Mouse (Mus musculus) urinary bladder, postnatal 4 days (tissue): Measurements from ENCODE around the gene St8sia2.
A peak's percentile ranks its signal among the peaks of the same experiment; 100 is the strongest.

Experiments used
- DNase-seq, 2 experiments: peaks; one replicate each; pipeline ENCODE4 v3.0.0; 2021 to 2022; ENCODE audit warnings: low spot score in 2 of 2

St8sia2 gene

DNA sequence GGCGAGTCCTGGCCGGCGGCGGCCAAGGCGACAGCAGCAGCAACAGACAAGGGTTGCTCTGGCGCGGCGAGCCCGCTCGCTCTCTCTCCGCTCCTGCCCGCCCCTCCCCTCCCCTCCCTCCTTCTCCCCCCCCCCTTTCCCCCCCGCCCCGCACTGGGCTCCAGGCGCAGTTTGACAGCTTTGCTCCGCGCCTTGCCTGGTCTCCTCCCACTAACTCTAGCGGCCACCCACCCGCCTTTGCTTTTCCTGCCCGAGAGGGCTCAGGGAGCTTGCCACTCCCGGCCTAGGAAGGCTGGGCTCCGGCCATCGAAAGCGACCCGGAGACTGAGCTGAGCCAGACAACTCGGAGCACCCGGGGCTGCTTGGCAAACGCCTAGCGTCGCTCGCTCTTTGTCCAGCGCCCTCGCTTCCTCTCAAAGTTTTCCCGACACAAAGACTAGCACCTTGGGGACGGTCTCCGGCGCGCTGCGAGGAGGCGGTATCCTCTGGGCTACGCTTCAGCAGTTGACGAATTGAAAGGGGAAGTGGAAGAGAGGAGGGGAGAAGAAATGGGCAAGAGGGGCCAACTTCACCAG, at the start of gene St8sia2:
Gene St8sia2, minus strand, starts transcription at position 90 of the 575 bp plus-strand sequence.
- peak; percentile 68 to 72 for DNase-seq

DNA sequence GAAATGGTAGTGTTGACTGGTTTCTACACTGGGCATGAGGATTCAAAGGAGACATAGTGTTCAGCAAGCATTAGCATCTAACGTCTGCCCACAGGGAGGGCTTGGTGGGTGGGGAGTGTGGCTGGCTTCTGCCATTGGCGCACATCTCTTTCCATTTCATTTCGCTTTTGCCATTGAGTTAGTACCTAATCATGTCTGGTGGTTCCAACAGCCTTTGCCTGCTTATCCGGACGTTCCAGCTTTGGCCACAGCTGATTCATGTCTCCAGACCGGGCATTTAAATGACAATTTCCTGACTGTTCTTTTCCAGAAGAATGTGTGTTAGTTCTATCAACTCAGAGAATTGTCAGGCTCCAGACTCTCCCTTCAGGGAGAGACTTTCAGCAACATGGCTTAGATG, 47.6 kb upstream of the St8sia2 start:
- DNase-seq, result no peak

DNA sequence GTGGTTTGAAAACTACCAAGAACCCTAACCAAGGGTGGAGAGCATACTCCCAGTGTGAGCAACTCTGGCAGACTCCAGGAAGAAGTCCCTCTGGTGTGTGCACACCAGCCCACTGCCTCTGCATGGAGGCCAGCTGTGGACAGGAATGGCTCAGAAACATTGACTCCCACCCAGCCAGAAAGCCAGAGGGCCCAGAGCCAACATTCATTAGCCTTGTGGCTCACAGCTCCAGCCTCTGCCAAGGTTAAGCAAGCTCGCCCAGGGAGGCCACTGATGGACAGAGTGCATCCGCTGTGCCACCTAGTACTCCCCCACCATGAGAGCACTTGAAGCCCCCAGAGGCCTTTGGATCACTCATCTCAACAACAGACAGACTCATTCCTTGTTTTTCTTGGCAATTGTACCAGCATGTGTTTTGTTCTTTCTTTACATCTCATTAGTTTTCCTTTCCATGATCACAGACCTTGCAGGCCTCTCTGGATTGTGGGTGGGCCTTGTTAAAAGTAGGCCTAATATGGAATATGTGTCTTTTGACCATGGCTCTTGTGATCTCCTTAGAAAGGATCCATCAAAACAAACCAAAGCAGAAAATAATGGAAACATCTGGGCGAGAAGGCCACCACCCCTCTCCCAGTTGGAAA, 46.9 kb upstream of the St8sia2 start:
- DNase-seq, result peak in 1 of 2 experiments; percentile 53

DNA sequence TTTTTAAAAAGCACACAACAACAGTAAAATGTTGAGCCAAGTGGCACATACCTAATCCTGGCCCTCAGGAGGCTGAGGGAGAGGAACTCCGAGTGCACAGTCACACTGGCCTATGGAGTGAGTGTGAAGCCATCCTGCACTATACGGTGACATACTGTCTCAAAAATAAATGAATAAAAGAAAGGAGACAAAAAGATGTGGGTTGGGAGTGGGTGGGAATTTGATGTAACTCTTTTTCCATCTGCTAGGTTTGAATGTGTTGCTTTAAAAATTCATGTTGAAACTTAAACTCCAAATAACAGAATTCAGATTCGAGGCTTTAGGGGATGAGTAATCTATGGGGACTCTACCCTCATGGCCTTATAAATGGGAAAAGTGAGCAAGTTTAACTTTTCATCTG, 46.2 kb upstream of the St8sia2 start:
- no peak for DNase-seq

DNA sequence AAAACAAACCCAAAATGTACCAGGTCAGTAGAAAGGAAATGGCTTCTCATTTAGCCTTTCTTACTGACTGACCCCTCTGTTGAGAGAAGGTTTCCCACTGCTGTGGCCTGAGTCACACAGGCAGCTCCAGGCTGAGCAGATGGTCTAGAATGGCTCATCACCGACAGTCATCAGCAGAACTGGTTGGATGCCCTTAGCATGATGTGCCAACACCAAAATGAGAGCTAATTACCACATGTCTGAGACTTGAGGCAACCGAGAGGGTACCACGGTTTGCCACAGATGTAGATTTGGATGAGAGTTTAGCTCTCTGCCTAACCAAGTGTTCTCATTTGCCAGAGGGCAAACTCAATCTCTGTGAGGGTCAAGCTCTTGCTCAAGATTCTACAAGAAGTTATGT, 42.3 kb upstream of the St8sia2 start:
- no peak for DNase-seq

DNA sequence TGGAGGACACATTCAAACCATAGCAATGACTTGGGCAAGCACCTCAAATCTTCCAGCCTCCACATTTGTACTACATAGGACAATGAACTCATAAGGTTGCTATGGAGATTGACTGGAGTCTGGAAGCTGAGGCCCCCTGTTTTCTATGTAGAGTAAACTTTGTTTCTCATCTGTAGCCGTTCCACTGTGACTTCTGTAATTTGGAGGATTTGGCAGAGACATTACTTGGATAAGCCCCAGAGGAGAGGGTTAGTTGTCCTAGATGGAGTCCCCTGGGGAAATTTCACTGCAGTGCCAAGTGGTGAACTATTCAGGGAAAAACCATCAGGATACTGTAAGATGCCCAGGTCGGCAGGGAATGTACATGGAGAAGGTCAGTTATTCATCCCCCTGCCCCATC, 34.1 kb upstream of the St8sia2 start:
- no peak for DNase-seq

DNA sequence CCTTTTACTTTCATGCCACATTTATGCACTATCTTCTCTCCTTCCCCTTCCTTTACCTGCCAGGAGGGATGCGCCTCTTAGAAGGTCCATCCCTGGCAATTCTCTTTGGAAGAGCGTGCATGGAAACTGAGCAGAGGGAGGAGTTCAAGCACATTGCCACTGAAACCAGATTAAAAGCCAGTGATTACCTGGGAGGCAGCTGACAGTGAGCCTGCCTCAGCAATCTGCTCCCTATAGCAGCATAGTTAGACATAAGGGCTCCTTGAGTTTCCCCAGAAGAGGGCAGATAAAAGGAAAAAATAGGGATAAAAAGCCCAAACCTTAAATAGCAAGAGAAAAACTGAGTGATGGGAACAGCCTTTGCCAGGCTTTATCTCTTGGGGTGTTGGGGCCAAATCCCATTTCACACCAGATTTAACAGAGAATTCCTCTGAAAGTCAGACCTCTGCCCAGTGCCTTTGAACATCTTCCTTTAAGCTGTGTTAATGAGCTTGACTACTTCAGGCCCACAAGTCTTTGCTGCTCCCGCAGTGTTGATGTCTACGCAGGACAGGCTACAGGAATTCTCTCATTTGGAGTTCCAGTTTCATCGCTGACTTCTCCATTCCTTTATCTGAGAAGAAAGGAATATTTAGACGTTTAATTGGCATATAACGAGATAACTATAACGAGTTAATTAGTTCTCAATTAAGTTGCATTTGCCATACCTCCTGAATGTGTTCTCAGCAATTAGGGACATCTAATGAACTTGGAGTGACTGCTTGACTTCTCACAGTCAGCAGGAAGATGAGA, 31.9 kb upstream of the St8sia2 start:
- DNase-seq, result no peak

DNA sequence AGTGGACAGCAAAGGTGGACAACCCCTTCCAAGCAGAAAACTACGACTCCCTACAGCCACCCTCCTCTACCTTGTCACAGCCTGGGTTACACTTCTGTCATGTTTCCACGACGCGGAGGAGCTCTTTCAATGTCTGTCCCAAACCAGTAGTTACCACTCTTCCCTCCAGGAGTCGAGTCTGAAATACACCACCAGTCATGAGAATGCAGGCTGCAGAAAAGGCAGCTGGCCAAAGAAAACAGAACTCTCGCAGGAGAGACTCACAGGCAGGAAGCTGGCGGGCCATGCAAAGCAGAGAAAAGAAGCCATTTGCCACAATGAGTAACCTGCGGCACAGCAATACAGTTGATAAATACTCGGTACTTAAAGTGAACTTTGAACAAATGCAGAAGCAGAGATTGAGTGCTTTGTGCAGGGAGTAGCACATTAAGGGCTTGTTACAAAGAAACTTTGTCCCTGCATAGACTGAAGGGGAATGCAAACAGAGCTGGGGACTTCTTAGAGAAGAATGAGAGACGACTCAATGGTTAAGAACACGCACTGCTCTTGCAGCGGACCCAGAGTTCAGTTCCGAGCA, 30.2 kb upstream of the St8sia2 start:
- no peak for DNase-seq

DNA sequence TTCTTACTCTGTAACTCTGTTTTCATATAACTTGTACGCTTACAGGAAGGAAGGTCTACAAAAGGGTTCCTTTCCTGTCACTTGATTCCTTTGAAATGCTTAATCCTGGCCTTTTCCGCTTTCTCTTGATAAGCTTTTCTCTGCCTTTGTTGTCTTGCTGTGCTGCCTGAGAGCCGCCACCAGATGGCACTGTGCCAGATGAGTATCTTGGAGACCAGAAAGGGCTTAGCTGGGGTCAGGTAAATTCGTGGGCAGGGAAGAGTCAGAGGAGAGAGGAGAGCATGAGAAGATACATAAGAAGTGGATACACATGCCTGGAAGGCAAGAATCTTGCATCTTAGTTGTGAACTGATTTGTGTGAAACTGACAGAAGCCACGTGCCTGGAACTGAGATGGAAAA, 11.5 kb upstream of the St8sia2 start:
- DNase-seq, result peak; percentile 27 to 77

DNA sequence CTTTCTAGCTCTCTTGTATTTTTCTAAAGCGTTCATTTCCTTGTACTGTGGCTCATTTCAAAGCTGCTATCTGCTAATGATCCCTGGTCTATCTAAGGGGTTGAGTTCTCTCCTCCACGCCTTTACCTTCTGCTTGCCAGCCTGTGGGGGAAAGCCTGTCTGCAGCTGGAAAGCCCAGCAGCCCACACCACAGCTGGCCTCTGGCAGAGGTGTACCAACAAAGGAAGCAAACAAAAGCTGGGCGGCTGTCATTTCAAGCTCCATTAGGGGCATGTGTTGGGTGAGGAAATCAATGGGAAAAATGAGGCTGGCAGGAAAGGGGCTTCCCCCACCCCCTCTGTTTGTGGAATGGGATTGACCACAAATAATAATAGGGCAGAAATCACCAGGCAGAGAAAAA, 10.7 kb upstream of the St8sia2 start:
- DNase-seq, result no peak

DNA sequence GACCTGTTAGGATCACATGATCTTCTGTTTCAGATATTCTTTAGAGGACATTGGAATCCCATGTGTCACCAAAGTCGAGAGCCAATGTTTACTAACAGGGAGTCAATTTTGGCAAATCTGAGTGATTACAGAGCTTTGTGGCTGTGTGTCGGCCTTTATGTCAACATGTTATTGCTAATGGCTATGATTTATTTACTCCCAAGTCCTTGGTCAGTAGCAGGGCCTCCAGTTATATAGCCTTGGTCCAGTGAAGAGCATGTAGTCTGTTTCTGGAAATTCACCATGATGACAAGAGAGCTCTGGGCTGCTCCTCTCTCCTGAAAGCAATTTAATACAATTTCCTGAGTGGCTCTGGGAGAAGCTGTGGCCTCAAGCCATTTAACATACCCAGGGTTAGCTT, 9.1 kb upstream of the St8sia2 start:
- DNase-seq, result no peak

DNA sequence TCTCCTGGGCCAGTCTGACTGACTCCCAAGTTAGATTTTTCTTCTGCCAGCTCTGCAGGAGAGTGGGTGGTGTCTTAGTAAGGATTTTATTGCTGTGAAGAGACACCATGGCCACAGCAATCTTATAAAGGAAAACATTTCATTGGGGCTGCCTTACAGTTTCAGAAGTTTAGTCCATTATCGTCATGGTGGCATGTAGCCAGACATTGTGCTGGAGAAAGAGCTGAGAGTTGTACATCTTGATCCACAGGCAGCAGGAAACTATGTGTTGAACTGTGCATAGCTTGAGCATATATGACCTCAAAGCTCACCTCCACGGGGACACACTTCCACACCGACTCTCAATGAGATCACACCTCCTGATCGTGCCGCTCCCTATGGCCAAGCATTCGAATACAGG, 8.3 kb upstream of the St8sia2 start:
- DNase-seq, result no peak

DNA sequence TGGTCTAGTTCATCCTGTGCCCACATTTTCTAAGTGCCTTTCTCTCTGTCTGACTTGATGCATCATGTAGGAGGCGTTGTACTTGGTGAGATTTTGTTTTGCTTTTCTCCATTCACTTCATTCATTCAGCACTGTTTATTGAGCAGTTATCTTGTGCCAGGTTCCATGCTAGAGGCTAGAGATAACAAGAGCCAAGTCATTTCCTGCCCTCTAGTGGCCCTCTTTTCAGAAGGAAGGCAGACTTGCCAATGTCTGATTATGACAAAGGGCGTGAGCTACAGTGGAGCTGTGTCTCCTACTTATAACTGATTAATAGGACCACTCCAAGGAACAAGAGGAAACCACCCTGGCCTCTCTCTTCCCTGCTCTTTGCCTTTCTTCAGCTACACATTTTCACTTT, 3.1 kb upstream of the St8sia2 start:
- no peak for DNase-seq

DNA sequence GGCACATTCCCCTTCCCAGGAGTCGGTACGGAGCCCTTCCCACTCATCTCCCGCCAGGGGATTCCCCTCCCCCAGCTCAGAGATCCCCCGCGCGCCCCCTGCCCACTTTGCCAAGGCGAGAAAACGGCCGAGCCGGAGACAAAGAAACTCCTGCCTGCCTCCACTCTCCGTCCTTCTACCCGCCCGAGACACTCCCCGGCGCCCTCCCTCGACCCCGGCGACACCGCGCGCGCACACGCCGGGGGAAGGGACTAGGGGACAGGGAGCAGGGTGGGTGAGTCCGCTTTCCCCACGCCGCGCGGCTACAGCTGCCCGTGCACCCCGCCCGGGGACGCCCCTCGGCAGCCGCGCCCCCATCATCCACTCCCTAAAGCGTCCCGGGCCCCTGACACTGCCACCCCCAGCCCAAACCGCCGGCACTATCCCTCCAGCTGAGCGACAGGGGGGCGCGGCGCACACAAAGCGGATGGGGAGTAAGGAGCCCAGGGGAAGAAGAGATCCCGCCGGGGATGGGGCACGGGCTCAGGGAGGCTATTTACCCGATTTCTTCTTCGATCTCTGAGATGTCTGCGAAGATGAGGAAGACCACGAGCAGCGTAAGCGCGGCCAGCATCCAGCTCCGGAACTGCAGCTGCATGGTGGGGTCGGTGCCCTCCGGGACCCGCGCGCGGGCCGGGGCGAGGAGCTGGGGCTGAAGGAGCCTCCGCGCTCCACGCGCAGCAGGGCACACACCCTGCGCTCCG, 461 bp downstream of the St8sia2 start:
- peak in 1 of 2 experiments; percentile 19 for DNase-seq

DNA sequence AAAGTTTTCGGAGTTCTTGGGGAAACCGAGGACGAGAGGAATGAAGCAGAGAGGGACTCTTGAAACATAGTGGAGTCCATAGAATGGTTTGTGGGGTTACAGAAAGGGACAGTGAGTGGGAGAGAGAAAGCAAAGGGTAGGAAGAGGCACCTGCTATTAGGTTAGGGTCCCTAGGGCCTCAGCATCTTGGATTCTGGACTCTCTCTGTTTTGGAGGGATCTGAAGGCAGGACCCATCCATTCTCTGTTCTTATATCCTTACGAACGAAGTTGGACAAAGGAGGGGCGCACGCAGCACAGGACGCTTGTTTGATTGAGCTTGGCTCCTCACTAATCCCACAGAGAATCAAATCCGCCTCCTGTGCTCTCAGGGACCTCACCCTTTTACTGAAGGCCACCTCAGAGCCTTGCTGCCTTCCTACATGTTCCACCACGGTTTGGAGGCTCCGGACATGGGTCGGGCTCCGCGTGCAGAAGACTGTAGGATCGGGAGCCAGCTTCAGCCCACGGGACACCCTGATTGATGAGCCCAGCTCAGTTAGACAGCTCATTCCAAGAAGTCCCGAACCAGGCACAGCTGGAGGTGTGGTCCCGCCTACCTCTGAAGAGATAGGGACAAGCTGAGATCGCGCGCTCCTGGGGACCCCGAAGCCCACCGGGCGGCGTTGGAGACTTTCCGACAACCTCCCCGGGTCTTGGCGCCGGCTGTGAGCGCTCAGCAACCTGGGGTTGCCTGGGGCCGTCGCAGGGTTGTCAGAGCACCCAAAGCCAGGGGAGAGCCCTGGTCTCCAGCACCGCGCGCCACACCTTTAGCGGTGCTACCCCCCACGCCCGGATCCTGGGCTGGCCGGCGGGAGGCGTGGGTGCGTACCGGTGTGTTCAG, 1.3 kb downstream of the St8sia2 start:
- DNase-seq, result peak in 1 of 2 experiments; percentile 20

DNA sequence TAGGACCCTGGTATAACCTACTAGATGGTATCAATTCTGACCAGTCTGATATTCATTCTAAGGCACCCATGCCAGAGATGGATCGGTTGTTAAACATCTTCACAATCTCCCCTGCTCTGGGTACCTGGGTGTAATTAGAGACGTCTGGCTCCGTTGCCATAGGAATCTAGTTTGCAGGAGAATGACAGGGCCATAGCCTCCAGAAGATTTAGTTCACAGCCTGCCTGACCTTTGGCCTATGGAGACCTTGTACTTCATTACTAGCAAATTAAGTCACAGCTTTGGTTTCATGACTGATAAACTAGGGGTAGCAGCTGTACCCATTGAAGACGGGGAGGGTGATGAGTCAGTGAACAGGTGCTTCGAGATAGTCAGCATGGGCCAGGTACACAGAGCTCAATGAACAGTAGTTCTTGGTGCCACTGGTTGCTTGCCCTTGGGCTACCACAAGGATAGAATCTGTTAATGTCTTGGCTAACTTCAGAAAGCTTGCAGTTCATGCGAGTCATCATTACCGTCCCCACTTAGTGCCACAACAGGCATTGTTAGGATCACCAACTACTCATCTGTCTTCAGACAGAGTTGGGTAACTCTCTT, 4.4 kb downstream of the St8sia2 start:
- DNase-seq, result no peak

DNA sequence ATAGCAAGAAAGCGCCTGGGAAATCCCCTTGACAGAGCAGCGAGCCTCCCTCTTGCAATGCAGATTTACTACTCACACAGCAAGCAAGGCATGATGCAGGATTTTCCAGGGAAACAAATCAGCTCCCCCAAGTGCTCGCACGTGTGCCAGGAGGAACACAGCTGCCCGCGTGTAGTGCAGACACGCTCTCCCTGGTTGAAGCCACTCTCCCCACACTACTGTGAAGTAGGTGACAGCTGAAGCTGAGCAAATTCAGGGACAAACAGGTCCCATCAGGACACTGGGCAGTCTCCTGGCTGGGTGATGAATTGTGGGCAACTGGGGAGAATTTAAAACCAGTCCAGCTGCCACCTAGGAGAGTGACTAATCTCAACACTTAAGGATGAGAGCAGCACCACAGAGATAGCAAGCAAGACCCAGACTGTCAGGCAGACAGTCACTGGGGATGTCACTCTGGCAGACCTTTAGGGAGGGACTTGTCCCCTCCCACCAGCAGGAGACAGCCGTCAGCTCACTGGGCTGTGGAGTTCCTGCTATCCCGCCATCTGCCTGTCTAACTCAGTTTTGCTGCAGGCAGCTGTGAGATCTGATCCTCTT, 6.6 kb downstream of the St8sia2 start:
- DNase-seq, result no peak

DNA sequence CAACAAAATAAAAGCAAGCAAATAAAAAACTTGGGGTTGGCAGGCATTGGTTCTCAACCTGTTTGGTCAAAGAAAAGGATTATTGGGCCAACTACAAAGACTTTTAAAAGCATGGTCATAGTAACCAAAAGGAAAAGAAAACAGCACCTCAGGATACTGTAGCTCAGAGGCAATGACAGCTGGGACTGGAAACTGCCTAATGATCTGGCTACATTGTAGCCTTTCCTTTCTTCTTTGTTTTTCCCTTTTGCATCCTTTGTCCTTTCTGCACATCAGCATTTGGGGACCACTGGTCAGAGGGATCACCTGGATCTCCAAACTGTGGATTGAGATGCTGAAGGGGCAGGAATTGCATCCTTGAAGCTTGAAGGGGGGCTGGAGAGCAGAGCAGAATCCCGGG, 7.1 kb downstream of the St8sia2 start:
- DNase-seq, result no peak

DNA sequence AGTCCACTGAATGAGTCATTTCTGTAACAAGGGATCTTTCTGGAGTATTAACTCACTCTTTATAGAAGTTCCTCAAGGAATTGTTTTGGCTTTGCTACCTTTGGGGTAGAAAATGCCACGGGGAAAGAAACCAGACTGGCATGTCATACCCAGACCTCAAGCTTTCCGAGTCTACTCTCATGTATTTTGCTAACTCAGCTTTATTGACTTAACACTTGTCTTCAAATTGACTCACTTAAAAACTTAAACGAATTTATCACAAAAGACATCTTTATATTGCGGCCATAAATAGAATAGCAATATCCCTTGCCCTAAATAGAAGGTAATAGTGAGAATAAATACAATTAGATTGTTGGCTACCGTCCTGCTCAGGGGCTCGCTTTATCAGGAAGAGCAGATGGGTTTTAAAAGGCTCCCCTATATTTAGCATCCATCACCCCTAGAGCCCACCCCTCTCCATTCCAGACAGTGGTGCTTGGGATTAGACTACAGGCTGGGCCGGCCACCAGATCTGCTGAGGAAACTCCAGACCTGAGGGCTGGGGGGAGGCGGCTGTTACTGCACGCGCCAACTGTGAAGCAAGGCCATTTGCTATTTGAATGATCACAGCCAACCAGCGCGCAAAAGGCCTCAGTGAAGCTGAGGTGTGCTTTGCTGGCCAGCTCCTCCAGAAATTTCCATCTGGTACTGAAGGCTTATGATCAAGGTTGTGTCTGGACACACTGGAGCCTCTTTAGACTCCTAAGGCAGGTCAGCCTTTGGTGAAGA, 12.6 kb downstream of the St8sia2 start:
- no peak for DNase-seq
